Mouse (Mus musculus) spleen, postnatal 4 days (tissue): Measurements from ENCODE around the gene Ssna1.
"Not testable (repeated sequence)": the region's sequence is repeated elsewhere in the genome, so short reads cannot be mapped to it uniquely, and the experiment has no call there.

ENCODE experiments used
- DNase-seq, 2 experiments: peaks; one replicate each; pipeline ENCODE4 v3.0.0; 2022; ENCODE audit warnings: low spot score in 2 of 2

Ssna1 gene

GRCm38 (mm10) chr2:25262291-25262767, 9.9 kb downstream of the Ssna1 start, which contains the start of gene Tprn:
Gene Tprn (plus strand): TSS chr2:25262618.
- peak; percentile 96 for DNase-seq

GRCm38 (mm10) chr2:25261870-25262269, 10.4 kb downstream of the Ssna1 start:
- no peak for DNase-seq

- no peak for DNase-seq
Observed at GRCm38 (mm10) chr2:25258887-25259286, 13.4 kb downstream of the Ssna1 start.

- DNase-seq, result not testable (repeated sequence)
Observed at GRCm38 (mm10) chr2:25257250-25257649, 15.0 kb downstream of the Ssna1 start.

- peak; percentile 68 to 81 for DNase-seq
Observed at GRCm38 (mm10) chr2:25256443-25257109, 15.7 kb downstream of the Ssna1 start.

- DNase-seq, result peak; percentile 83 to 92
Observed at GRCm38 (mm10) chr2:25255284-25255779, 16.9 kb downstream of the Ssna1 start, which contains the start of gene Tmem203. Gene Tmem203 (plus strand): TSS chr2:25255439.

- DNase-seq, result no peak
Observed at GRCm38 (mm10) chr2:25252331-25252730, 19.9 kb downstream of the Ssna1 start.

GRCm38 (mm10) chr2:25246183-25247072, 25.8 kb downstream of the Ssna1 start, which contains the start of gene AL732309.1:
Gene AL732309.1 (minus strand): TSS chr2:25246863.
- no peak for DNase-seq

GRCm38 (mm10) chr2:25244144-25244543, 28.1 kb downstream of the Ssna1 start:
- no peak for DNase-seq

GRCm38 (mm10) chr2:25243342-25243741, 28.9 kb downstream of the Ssna1 start:
- no peak for DNase-seq

GRCm38 (mm10) chr2:25242101-25242506, 30.1 kb downstream of the Ssna1 start, which contains the start of the genes Rnf208 and Cysrt1:
Gene Rnf208 (plus strand): TSS chr2:25242255.
Gene Cysrt1 (minus strand): TSS chr2:25242452.
- no peak for DNase-seq

GRCm38 (mm10) chr2:25241438-25241775, 30.8 kb downstream of the Ssna1 start:
- no peak for DNase-seq

- DNase-seq, result peak in 1 of 2 experiments; percentile 52
Observed at GRCm38 (mm10) chr2:25240723-25241437, 31.4 kb downstream of the Ssna1 start.

- DNase-seq, result no peak
Observed at GRCm38 (mm10) chr2:25240310-25240709, 31.9 kb downstream of the Ssna1 start.

- DNase-seq, result no peak
Observed at GRCm38 (mm10) chr2:25239766-25240165, 32.5 kb downstream of the Ssna1 start.

GRCm38 (mm10) chr2:25238106-25238505, 34.1 kb downstream of the Ssna1 start:
- DNase-seq, result no peak

GRCm38 (mm10) chr2:25237522-25237921, 34.7 kb downstream of the Ssna1 start:
- DNase-seq, result no peak

GRCm38 (mm10) chr2:25236614-25237013, 35.6 kb downstream of the Ssna1 start, which contains the start of gene Rnf224:
Gene Rnf224 (minus strand): TSS chr2:25236787.
- no peak for DNase-seq

GRCm38 (mm10) chr2:25234551-25235220, 37.6 kb downstream of the Ssna1 start:
- DNase-seq, result no peak

- no peak for DNase-seq
Observed at GRCm38 (mm10) chr2:25234050-25234449, 38.2 kb downstream of the Ssna1 start, which contains the start of gene Slc34a3. Gene Slc34a3 (minus strand): TSS chr2:25234364.

- no peak for DNase-seq
Observed at GRCm38 (mm10) chr2:25233421-25233820, 38.8 kb downstream of the Ssna1 start.
